Mouse (Mus musculus) hindbrain, embryonic 16.5 days (tissue): Measurements from ENCODE around the gene Elovl2. TPM values are rescaled to one million over a fixed set of nuclear protein-coding genes. Genes with fewer than 3 reads are reported as not detected.

ENCODE experiments used
- ATAC-seq: fragments of 200-750 bp; cut with Nextera tagmentation; 2 replicates; pipeline ENCODE4 v1.8.0; 2017; ENCODE audit warnings: moderate TSS enrichment, moderate library complexity
- H3K27ac ChIP-seq: fragments of 300-500 bp; sonication (generic); 2 replicates; pipeline ENCODE4 v1.5.1; 2014; ENCODE audit warnings: low read depth, mild to moderate bottlenecking, control low read depth, low read length, moderate library complexity
- H3K27me3 ChIP-seq: fragments of 300-500 bp; sonication (generic); replicated peaks from 2 replicates; pipeline ENCODE4 v1.6.1; 2014; ENCODE audit warnings: low read length; ENCODE audit not compliant: control insufficient read depth, insufficient read depth
- H3K36me3 ChIP-seq: fragments of 300-500 bp; sonication (generic); 2 replicates; pipeline ENCODE4 v1.6.1; 2014; ENCODE audit warnings: mild to moderate bottlenecking, low read length, moderate library complexity, mixed read lengths; ENCODE audit not compliant: control insufficient read depth, insufficient read depth
- H3K4me1 ChIP-seq: fragments of 300-500 bp; sonication (generic); 2 replicates; pipeline ENCODE4 v1.6.1; 2014; ENCODE audit warnings: low read depth, low read length; ENCODE audit not compliant: control insufficient read depth, insufficient read depth
- H3K4me2 ChIP-seq: fragments of 300-500 bp; sonication (generic); 2 replicates; pipeline ENCODE4 v1.6.1; 2014; ENCODE audit warnings: mild to moderate bottlenecking, low read length, control low read depth, moderate library complexity
- H3K4me3 ChIP-seq: fragments of 300-500 bp; sonication (generic); 2 replicates; pipeline ENCODE4 v1.5.1; 2014; ENCODE audit warnings: mild to moderate bottlenecking, low read length, control low read depth, moderate library complexity
- H3K9ac ChIP-seq: fragments of 300-500 bp; sonication (generic); 2 replicates; pipeline ENCODE4 v1.6.1; 2014; ENCODE audit warnings: low read depth, mild to moderate bottlenecking, control low read depth, low read length, moderate library complexity
- H3K9me3 ChIP-seq: fragments of 300-500 bp; sonication (generic); 2 replicates; pipeline ENCODE4 v1.6.1; 2014; ENCODE audit warnings: mild to moderate bottlenecking, low read length, moderate library complexity; ENCODE audit not compliant: control insufficient read depth
- WGBS: fragments of 180-500 bp; shearing (Covaris S2); extraction: QIAGEN DNeasy Blood & Tissue Kit; methylation state at CpG from one replicate; pipeline ENCODE4 v1.1.7; 2014; 5-methylcytosine and 5-hydroxymethylcytosine counted together
- polyA plus RNA-seq: library from polyadenylated mRNA; unstranded; fragments of >200 nt; fragmentation: Nextera tagmentation; extraction: Ambion mirVana; gene quantifications from 2 replicates; pipeline ENCODE4 v1.2.1, GENCODE M21; 2015

Elovl2 gene
- polyA plus RNA-seq, 1 experiment from 2014 or later = 36.4 TPM

- Histone ChIP-seq H3K4me2 (no peak overlapping the region), H3K9me3 (no peaks in the 10 kb centered on the region), H3K27me3 (no peaks in the 10 kb centered on the region), H3K4me1 (peaks cover 4% of the 10 kb centered on the region), H3K27ac (peak overlapping the region; percentile 27; the same call in 1 of the 2 replicates), H3K9ac (no peak overlapping the region), H3K36me3 (no peaks in the 10 kb centered on the region), H3K4me3 (no peak overlapping the region)
- ATAC-seq = no peak
- 39% methylated on average over 7 of the region's 7 CpGs for WGBS
Observed at GRCm38 (mm10) chr13:41203289-41203688, 16.9 kb downstream of the Elovl2 start.

GRCm38 (mm10) chr13:41200861-41201260 lies 19.3 kb downstream of the Elovl2 start:
- no peak for ATAC-seq
- Histone ChIP-seq H3K9ac (no peak overlapping the region), H3K9me3 (no peaks in the 10 kb centered on the region), H3K27me3 (no peaks in the 10 kb centered on the region), H3K36me3 (no peaks in the 10 kb centered on the region), H3K4me1 (peaks cover 4% of the 10 kb centered on the region), H3K4me2 (no peak overlapping the region), H3K4me3 (no peak overlapping the region), H3K27ac (no peak overlapping the region)
- 62% methylated on average over 2 of the region's 2 CpGs for WGBS

- Histone ChIP-seq H3K27ac (no peak overlapping the region), H3K4me1 (no peaks in the 10 kb centered on the region), H3K27me3 (no peaks in the 10 kb centered on the region), H3K4me2 (no peak overlapping the region), H3K9me3 (no peaks in the 10 kb centered on the region), H3K36me3 (peaks cover 9% of the 10 kb centered on the region), H3K4me3 (no peak overlapping the region), H3K9ac (no peak overlapping the region)
- ATAC-seq = no peak
- WGBS = 60% methylated on average over 3 of the region's 3 CpGs
Observed at GRCm38 (mm10) chr13:41195640-41196333, 24.4 kb downstream of the Elovl2 start.

GRCm38 (mm10) chr13:41187886-41188285 lies 32.3 kb downstream of the Elovl2 start:
- 61% methylated on average over 6 of the region's 6 CpGs for WGBS
- Histone ChIP-seq H3K36me3 (peaks cover 17% of the 10 kb centered on the region), H3K27me3 (no peaks in the 10 kb centered on the region)

GRCm38 (mm10) chr13:41158426-41158825 lies 61.8 kb downstream of the Elovl2 start:
- WGBS = 60% methylated on average over 5 of the region's 5 CpGs
- Histone ChIP-seq H3K4me1 (no peaks in the 10 kb centered on the region), H3K4me3 (no peak overlapping the region), H3K9me3 (no peaks in the 10 kb centered on the region), H3K36me3 (no peaks in the 10 kb centered on the region), H3K4me2 (no peak overlapping the region), H3K27me3 (no peaks in the 10 kb centered on the region), H3K27ac (no peak overlapping the region), H3K9ac (no peak overlapping the region)
- no peak for ATAC-seq

More at GRCm38 (mm10) chr13:41187886-41188285, 32.3 kb downstream of the Elovl2 start:
- H3K4me2 ChIP-seq = no peak overlapping the region
- H3K4me1 ChIP-seq = no peaks in the 10 kb centered on the region
- H3K9me3 ChIP-seq = no peaks in the 10 kb centered on the region
- no peak overlapping the region for H3K9ac ChIP-seq
- no peak for ATAC-seq
- H3K4me3 ChIP-seq = no peak overlapping the region
- H3K27ac ChIP-seq = no peak overlapping the region

GRCm38 (mm10) chr13:41153146-41153545 lies 67.1 kb downstream of the Elovl2 start:
- Histone ChIP-seq H3K9ac (no peak overlapping the region), H3K27me3 (no peaks in the 10 kb centered on the region), H3K36me3 (no peaks in the 10 kb centered on the region), H3K4me3 (no peak overlapping the region), H3K4me2 (no peak overlapping the region), H3K9me3 (no peaks in the 10 kb centered on the region), H3K27ac (no peak overlapping the region), H3K4me1 (no peaks in the 10 kb centered on the region)
- ATAC-seq = no peak
- WGBS = 86% methylated on average over 11 of the region's 11 CpGs

GRCm38 (mm10) chr13:41146271-41146670 lies 73.9 kb downstream of the Elovl2 start:
- no peak for ATAC-seq
- Histone ChIP-seq H3K9ac (no peak overlapping the region), H3K4me2 (no peak overlapping the region), H3K4me3 (no peak overlapping the region), H3K27ac (no peak overlapping the region), H3K27me3 (no peaks in the 10 kb centered on the region), H3K4me1 (no peaks in the 10 kb centered on the region), H3K9me3 (no peaks in the 10 kb centered on the region), H3K36me3 (no peaks in the 10 kb centered on the region)
- WGBS = 77% methylated on average over 10 of the region's 10 CpGs

GRCm38 (mm10) chr13:41145433-41145970 lies 74.7 kb downstream of the Elovl2 start:
- H3K9me3 ChIP-seq = no peaks in the 10 kb centered on the region
- H3K9ac ChIP-seq = no peak overlapping the region
- ATAC-seq = no peak
- H3K4me3 ChIP-seq = no peak overlapping the region
- H3K27me3 ChIP-seq = no peaks in the 10 kb centered on the region
- no peak overlapping the region for H3K27ac ChIP-seq
- H3K4me2 ChIP-seq = no peak overlapping the region
- H3K4me1 ChIP-seq = no peaks in the 10 kb centered on the region
- 61% methylated on average over 6 of the region's 6 CpGs for WGBS
- H3K36me3 ChIP-seq = no peaks in the 10 kb centered on the region

GRCm38 (mm10) chr13:41134901-41135300 lies 85.3 kb downstream of the Elovl2 start:
- no peaks in the 10 kb centered on the region for H3K27me3 ChIP-seq
- no peak overlapping the region for H3K4me2 ChIP-seq
- no peaks in the 10 kb centered on the region for H3K4me1 ChIP-seq
- H3K9ac ChIP-seq = no peak overlapping the region
- no peaks in the 10 kb centered on the region for H3K9me3 ChIP-seq
- H3K36me3 ChIP-seq = no peaks in the 10 kb centered on the region
- WGBS = 10% methylated on average over 6 of the region's 6 CpGs
- ATAC-seq = no peak
- H3K27ac ChIP-seq = no peak overlapping the region
- H3K4me3 ChIP-seq = no peak overlapping the region
